Mouse (Mus musculus): ENCODE data around the gene Plekha8. TPM values are rescaled to one million over a fixed set of nuclear protein-coding genes. Genes with fewer than 3 reads are reported as not detected.

Gene Plekha8
- polyA plus RNA-seq, 1 experiment from 2014 or later = 2.8 TPM

GRCm38 (mm10) chr6:54588212-54588611 lies 6.7 kb upstream of the Plekha8 start:
- Histone ChIP-seq H3K27me3 (no peaks in the 10 kb centered on the region), H3K9ac (no peak overlapping the region), H3K4me3 (replicated peaks) (no peak overlapping the region), H3K36me3 (no peaks in the 10 kb centered on the region), H3K9me3 (replicated peaks) (no peaks in the 10 kb centered on the region), H3K4me2 (no peak overlapping the region), H3K4me1 (replicated peaks) (peaks cover 11% of the 10 kb centered on the region), H3K27ac (no peak overlapping the region)
- WGBS (ENCODE audit: insufficient replicate concordance) = 58% methylated on average over 1 of the region's 1 CpGs
- no peak for ATAC-seq (ENCODE audit: low read depth)
- no peak for DNase-seq

GRCm38 (mm10) chr6:54590691-54591090 lies 4.2 kb upstream of the Plekha8 start:
- 69% methylated on average over 2 of the region's 2 CpGs for WGBS (ENCODE audit: insufficient replicate concordance)
- ATAC-seq (ENCODE audit: low read depth) (no peak), DNase-seq (no peak)
- Histone ChIP-seq H3K4me1 (replicated peaks) (peaks cover 31% of the 10 kb centered on the region), H3K36me3 (no peaks in the 10 kb centered on the region), H3K9ac (no peak overlapping the region), H3K9me3 (replicated peaks) (no peaks in the 10 kb centered on the region), H3K27me3 (peaks cover 6% of the 10 kb centered on the region), H3K4me2 (no peak overlapping the region), H3K4me3 (replicated peaks) (no peak overlapping the region), H3K27ac (no peak overlapping the region)

- no peaks in the 10 kb centered on the region for H3K9me3 ChIP-seq (replicated peaks)
- no peak for DNase-seq
- peaks cover 15% of the 10 kb centered on the region for H3K27me3 ChIP-seq
- H3K27ac ChIP-seq = no peak overlapping the region
- H3K4me3 ChIP-seq (replicated peaks) = peak overlapping the region; percentile 2; the same call in 1 of the 2 replicates
- peaks cover 37% of the 10 kb centered on the region for H3K4me1 ChIP-seq (replicated peaks)
- no peak for ATAC-seq (ENCODE audit: low read depth)
- no peak overlapping the region for H3K9ac ChIP-seq
- H3K4me2 ChIP-seq = peak overlapping the region; percentile 36
- WGBS (ENCODE audit: insufficient replicate concordance) = 62% methylated on average over 6 of the region's 6 CpGs
- no peaks in the 10 kb centered on the region for H3K36me3 ChIP-seq
Observed at GRCm38 (mm10) chr6:54591778-54592177, 3.1 kb upstream of the Plekha8 start.

GRCm38 (mm10) chr6:54592938-54593535 lies 1.9 kb upstream of the Plekha8 start:
- H3K27ac ChIP-seq = no peak overlapping the region
- H3K9ac ChIP-seq = peak overlapping the region; percentile 74
- no peaks in the 10 kb centered on the region for H3K36me3 ChIP-seq
- peak overlapping the region; percentile 67 for H3K4me3 ChIP-seq (replicated peaks)
- no peaks in the 10 kb centered on the region for H3K9me3 ChIP-seq (replicated peaks)
- peak overlapping the region; percentile 96 for H3K4me2 ChIP-seq
- WGBS (ENCODE audit: insufficient replicate concordance) = under 1% methylated on average over 20 of the region's 20 CpGs
- ATAC-seq (ENCODE audit: low read depth) (peak; percentile 77), DNase-seq (peak; percentile 82)
- H3K4me1 ChIP-seq (replicated peaks) = peaks cover 37% of the 10 kb centered on the region
- peaks cover 16% of the 10 kb centered on the region for H3K27me3 ChIP-seq

- H3K9ac ChIP-seq = no peak overlapping the region
- H3K27ac ChIP-seq = no peak overlapping the region
- H3K4me1 ChIP-seq (replicated peaks) = peaks cover 37% of the 10 kb centered on the region
- H3K4me2 ChIP-seq = peak overlapping the region; percentile 96
- no peak for ATAC-seq (ENCODE audit: low read depth)
- no peak for DNase-seq
- no peaks in the 10 kb centered on the region for H3K36me3 ChIP-seq
- H3K9me3 ChIP-seq (replicated peaks) = no peaks in the 10 kb centered on the region
- WGBS (ENCODE audit: insufficient replicate concordance) = 48% methylated on average over 8 of the region's 8 CpGs
- H3K27me3 ChIP-seq = peaks cover 16% of the 10 kb centered on the region
- peak overlapping the region; percentile 78 for H3K4me3 ChIP-seq (replicated peaks)
Observed at GRCm38 (mm10) chr6:54593766-54594468, 994 bp upstream of the Plekha8 start.

GRCm38 (mm10) chr6:54595330-54595878 lies 493 bp downstream of the Plekha8 start:
- Histone ChIP-seq H3K36me3 (no peaks in the 10 kb centered on the region), H3K27ac (peak overlapping the region; percentile 32; the same call in 1 of the 2 replicates), H3K27me3 (peaks cover 16% of the 10 kb centered on the region), H3K9me3 (replicated peaks) (no peaks in the 10 kb centered on the region), H3K4me2 (peak overlapping the region; percentile 96), H3K4me3 (replicated peaks) (peak overlapping the region; percentile 78), H3K4me1 (replicated peaks) (peaks cover 37% of the 10 kb centered on the region), H3K9ac (peak overlapping the region; percentile 82)
- DNase-seq = no peak
- 0 out of 2 replicates have a peak, but pooled peaks have one; percentile 10 for ATAC-seq (ENCODE audit: low read depth)
- under 1% methylated on average over 48 of the region's 48 CpGs for WGBS (ENCODE audit: insufficient replicate concordance)

- Histone ChIP-seq H3K4me3 (replicated peaks) (peak within 1 kb of the TSS; percentile 78; the same call in 1 of the 2 replicates), H3K4me1 (replicated peaks) (peaks cover 34% of the 10 kb centered on the region), H3K27ac (no peak within 1 kb of the TSS), H3K36me3 (no peaks in the 10 kb centered on the region), H3K9ac (0 out of 2 replicates have a peak within 1 kb of the TSS, but pooled peaks have one; percentile 82), H3K4me2 (peak within 1 kb of the TSS; percentile 96), H3K9me3 (replicated peaks) (no peaks in the 10 kb centered on the region), H3K27me3 (peaks cover 16% of the 10 kb centered on the region)
- no peak for ATAC-seq (ENCODE audit: low read depth)
- no peak for DNase-seq
- WGBS (ENCODE audit: insufficient replicate concordance) = 67% methylated on average over 4 of the region's 4 CpGs
Observed at GRCm38 (mm10) chr6:54597208-54597607, 2.3 kb downstream of the Plekha8 start, which contains the start of gene Fkbp14. Gene Fkbp14 (minus strand): TSS chr6:54597308.

GRCm38 (mm10) chr6:54597711-54598110 lies 2.8 kb downstream of the Plekha8 start:
- Histone ChIP-seq H3K4me1 (replicated peaks) (peaks cover 34% of the 10 kb centered on the region), H3K27ac (no peak overlapping the region), H3K36me3 (no peaks in the 10 kb centered on the region), H3K9ac (no peak overlapping the region), H3K4me2 (no peak overlapping the region), H3K9me3 (replicated peaks) (no peaks in the 10 kb centered on the region), H3K27me3 (peaks cover 16% of the 10 kb centered on the region), H3K4me3 (replicated peaks) (no peak overlapping the region)
- DNase-seq (no peak), ATAC-seq (ENCODE audit: low read depth) (no peak)
- WGBS (ENCODE audit: insufficient replicate concordance) = 71% methylated on average over 3 of the region's 3 CpGs

- Histone ChIP-seq H3K27me3 (peaks cover 10% of the 10 kb centered on the region), H3K9me3 (replicated peaks) (no peaks in the 10 kb centered on the region), H3K27ac (no peak overlapping the region; the same call in 1 of the 2 replicates), H3K36me3 (no peaks in the 10 kb centered on the region), H3K9ac (no peak overlapping the region), H3K4me3 (replicated peaks) (no peak overlapping the region), H3K4me2 (no peak overlapping the region), H3K4me1 (replicated peaks) (peaks cover 12% of the 10 kb centered on the region)
- 50% methylated on average over 5 of the region's 5 CpGs for WGBS (ENCODE audit: insufficient replicate concordance)
- DNase-seq (no peak), ATAC-seq (ENCODE audit: low read depth) (0 out of 2 replicates have a peak, but pooled peaks have one; percentile 26)
Observed at GRCm38 (mm10) chr6:54600681-54601347, 5.9 kb downstream of the Plekha8 start.

- H3K27me3 ChIP-seq = no peaks in the 10 kb centered on the region
- H3K4me1 ChIP-seq (replicated peaks) = peaks cover 7% of the 10 kb centered on the region
- H3K4me2 ChIP-seq = no peak overlapping the region
- H3K27ac ChIP-seq = no peak overlapping the region
- 74% methylated on average over 2 of the region's 2 CpGs for WGBS (ENCODE audit: insufficient replicate concordance)
- ATAC-seq (ENCODE audit: low read depth) (no peak), DNase-seq (no peak)
- no peaks in the 10 kb centered on the region for H3K9me3 ChIP-seq (replicated peaks)
- H3K9ac ChIP-seq = no peak overlapping the region
- H3K4me3 ChIP-seq (replicated peaks) = no peak overlapping the region
- no peaks in the 10 kb centered on the region for H3K36me3 ChIP-seq
Observed at GRCm38 (mm10) chr6:54602891-54603290, 8.0 kb downstream of the Plekha8 start.

Measured in liver, embryonic 13.5 days (tissue).